Mouse (Mus musculus): ENCODE measurements around the gene Olfr287.

Olfr287 gene

GRCm38 (mm10) chr15:98220877-98221276 is at the start of gene Olfr287, which contains the start of gene Gm44579:
Gene Olfr287, minus strand, starts transcription at chr15:98221056.
Gene Gm44579, minus strand, starts transcription at chr15:98220977.
- DNase-seq (ENCODE audit: extremely low spot score), result no peak

- DNase-seq (ENCODE audit: extremely low spot score), result no peak
Measured at GRCm38 (mm10) chr15:98257776-98258175, 36.9 kb upstream of the Olfr287 start.

- DNase-seq (ENCODE audit: extremely low spot score), result no peak
Measured at GRCm38 (mm10) chr15:98257193-98257592, 36.3 kb upstream of the Olfr287 start, which contains the start of gene H1fnt. Gene H1fnt, minus strand, starts transcription at chr15:98257293.

- DNase-seq (ENCODE audit: extremely low spot score), result no peak
Measured at GRCm38 (mm10) chr15:98256271-98256670, 35.4 kb upstream of the Olfr287 start.

GRCm38 (mm10) chr15:98235442-98235841 is 14.6 kb upstream of the Olfr287 start:
- DNase-seq (ENCODE audit: extremely low spot score), result no peak

- no peak for DNase-seq (ENCODE audit: extremely low spot score)
Measured at GRCm38 (mm10) chr15:98234350-98234749, 13.5 kb upstream of the Olfr287 start, which contains the start of gene Olfr286. Gene Olfr286, minus strand, starts transcription at chr15:98234450.

- DNase-seq (ENCODE audit: extremely low spot score), result no peak
Measured at GRCm38 (mm10) chr15:98226096-98226495, 5.2 kb upstream of the Olfr287 start.

GRCm38 (mm10) chr15:98225610-98226009 is 4.8 kb upstream of the Olfr287 start:
- DNase-seq (ENCODE audit: extremely low spot score), result peak; percentile 10

GRCm38 (mm10) chr15:98222377-98222776 is 1.5 kb upstream of the Olfr287 start:
- DNase-seq (ENCODE audit: extremely low spot score), result no peak

- DNase-seq (ENCODE audit: extremely low spot score), result no peak
Measured at GRCm38 (mm10) chr15:98214130-98214529, 6.7 kb downstream of the Olfr287 start.

GRCm38 (mm10) chr15:98213336-98213870 is 7.5 kb downstream of the Olfr287 start:
- DNase-seq (ENCODE audit: extremely low spot score), result no peak

- no peak for DNase-seq (ENCODE audit: extremely low spot score)
Measured at GRCm38 (mm10) chr15:98209676-98210075, 11.2 kb downstream of the Olfr287 start.

GRCm38 (mm10) chr15:98195442-98195841 is 25.4 kb downstream of the Olfr287 start, which contains the start of gene Olfr288:
Gene Olfr288, minus strand, starts transcription at chr15:98195542.
- DNase-seq (ENCODE audit: extremely low spot score), result no peak

- no peak for DNase-seq (ENCODE audit: extremely low spot score)
Measured at GRCm38 (mm10) chr15:98184456-98184855, 36.4 kb downstream of the Olfr287 start.

- no peak for DNase-seq (ENCODE audit: extremely low spot score)
Measured at GRCm38 (mm10) chr15:98181856-98182570, 38.8 kb downstream of the Olfr287 start.

GRCm38 (mm10) chr15:98181132-98181711 is 39.6 kb downstream of the Olfr287 start:
- peak; percentile 94 for DNase-seq (ENCODE audit: extremely low spot score)

- no peak for DNase-seq (ENCODE audit: extremely low spot score)
Measured at GRCm38 (mm10) chr15:98180567-98181131, 40.2 kb downstream of the Olfr287 start.

- no peak for DNase-seq (ENCODE audit: extremely low spot score)
Measured at GRCm38 (mm10) chr15:98177320-98177719, 43.5 kb downstream of the Olfr287 start.

GRCm38 (mm10) chr15:98173821-98174220 is 47.0 kb downstream of the Olfr287 start:
- DNase-seq (ENCODE audit: extremely low spot score), result peak; percentile 55

- no peak for DNase-seq (ENCODE audit: extremely low spot score)
Measured at GRCm38 (mm10) chr15:98172113-98172512, 48.7 kb downstream of the Olfr287 start.

GRCm38 (mm10) chr15:98170917-98171316 is 49.9 kb downstream of the Olfr287 start:
- no peak for DNase-seq (ENCODE audit: extremely low spot score)

GRCm38 (mm10) chr15:98170365-98170764 is 50.5 kb downstream of the Olfr287 start:
- no peak for DNase-seq (ENCODE audit: extremely low spot score)

- DNase-seq (ENCODE audit: extremely low spot score), result no peak
Measured at GRCm38 (mm10) chr15:98168622-98169004, 52.2 kb downstream of the Olfr287 start.

Measured in embryo, embryonic 9.5 days (tissue).